Mouse (Mus musculus) cerebellum, postnatal 14 days (tissue): ENCODE data around the gene Pla1a.

ENCODE experiments used
- DNase-seq, 2 experiments: peaks; one replicate each; pipeline ENCODE4 v3.0.0; 2021; ENCODE audit warnings: mixed read lengths in 2 of 2

Pla1a gene

GRCm38 (mm10) chr16:38432498-38433425 is at the start of gene Pla1a:
TSS of gene Pla1a (minus strand) at chr16:38433145.
- no peak for DNase-seq

DNA sequence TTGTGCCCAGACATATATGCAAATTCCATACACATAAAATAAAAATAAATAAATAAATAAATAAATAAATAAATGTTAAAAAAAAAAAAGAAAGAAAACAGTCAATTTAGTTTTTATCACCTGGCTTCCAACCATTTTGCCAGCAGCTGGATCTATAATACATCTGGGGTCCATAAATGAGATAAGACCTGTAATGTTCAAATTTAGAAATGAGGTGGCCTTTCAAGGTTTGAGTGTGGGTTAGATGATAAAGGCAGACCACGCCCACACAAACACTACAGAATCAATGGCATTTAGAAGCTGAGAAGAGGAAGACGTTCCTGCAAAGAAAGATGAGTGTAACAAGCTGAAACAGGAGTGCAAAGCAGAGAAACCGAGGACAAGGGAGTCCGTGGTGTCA is 48.4 kb upstream of the Pla1a start:
- no peak for DNase-seq

DNA sequence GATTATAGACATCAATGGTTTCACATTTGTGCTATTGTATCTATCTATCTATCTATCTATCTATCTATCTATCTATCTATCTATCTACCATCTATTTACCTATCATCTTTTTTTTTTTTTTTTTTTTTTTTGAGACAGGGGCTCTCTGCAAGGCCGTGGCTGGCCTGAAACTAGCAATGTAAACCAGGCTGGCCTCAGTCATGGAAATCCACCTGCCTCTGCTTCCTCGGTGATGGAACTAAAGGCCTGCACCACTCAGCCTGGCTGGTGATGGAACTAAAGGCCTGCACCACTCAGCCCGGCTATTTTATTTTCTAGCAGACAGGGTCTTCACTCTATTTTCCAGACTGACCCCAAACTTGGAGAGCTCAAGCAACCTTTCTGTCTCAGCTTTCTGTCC is 45.4 kb upstream of the Pla1a start:
- DNase-seq, result no peak

GRCm38 (mm10) chr16:38477241-38477608 is 44.3 kb upstream of the Pla1a start:
- DNase-seq, result peak in 1 of 2 experiments; percentile 19

DNA sequence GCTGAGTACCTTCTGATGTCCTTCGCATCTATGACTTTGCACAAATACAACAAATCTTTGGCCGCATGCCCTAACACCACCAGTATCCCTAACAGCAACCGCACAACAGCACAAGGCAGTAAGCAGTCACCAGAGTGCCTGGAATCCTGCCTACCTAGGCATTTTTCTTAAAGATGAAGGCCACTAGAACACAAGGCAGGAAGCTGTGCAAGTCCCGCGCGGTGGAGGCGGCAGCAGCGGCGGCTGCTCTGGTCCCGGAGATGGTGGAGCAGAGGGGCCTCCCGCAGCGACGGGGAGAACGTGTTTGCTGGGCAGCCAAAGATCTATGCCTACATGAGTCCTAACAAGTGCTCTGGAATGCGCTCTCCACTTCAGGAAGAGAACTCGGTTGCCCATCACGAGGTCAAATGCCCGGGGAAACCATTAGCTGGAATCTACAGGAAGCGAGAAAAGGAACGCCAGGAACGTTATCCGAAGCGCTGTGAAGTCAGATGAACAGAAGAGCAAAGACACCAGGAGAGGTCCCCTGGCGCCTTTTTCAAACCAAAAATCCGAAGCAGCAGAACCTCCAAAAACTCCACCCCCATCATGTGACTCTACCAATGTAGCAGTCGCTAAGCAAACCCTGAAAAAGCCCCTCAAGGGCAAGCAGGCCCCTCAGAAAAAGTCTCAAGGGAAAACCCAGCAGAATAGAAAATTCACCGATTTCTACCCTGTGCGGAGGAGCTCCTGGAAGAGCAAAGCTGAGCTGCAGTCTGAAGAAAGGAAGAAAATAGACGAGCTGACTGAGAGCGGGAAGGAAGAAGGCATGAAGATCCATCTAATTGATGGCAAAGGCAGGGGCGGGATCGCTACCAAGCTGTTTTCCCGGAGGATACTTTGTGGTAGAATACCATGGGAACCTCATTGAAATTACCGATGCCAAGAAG is 43.6 kb upstream of the Pla1a start:
- DNase-seq, result peak; percentile 45 to 56

DNA sequence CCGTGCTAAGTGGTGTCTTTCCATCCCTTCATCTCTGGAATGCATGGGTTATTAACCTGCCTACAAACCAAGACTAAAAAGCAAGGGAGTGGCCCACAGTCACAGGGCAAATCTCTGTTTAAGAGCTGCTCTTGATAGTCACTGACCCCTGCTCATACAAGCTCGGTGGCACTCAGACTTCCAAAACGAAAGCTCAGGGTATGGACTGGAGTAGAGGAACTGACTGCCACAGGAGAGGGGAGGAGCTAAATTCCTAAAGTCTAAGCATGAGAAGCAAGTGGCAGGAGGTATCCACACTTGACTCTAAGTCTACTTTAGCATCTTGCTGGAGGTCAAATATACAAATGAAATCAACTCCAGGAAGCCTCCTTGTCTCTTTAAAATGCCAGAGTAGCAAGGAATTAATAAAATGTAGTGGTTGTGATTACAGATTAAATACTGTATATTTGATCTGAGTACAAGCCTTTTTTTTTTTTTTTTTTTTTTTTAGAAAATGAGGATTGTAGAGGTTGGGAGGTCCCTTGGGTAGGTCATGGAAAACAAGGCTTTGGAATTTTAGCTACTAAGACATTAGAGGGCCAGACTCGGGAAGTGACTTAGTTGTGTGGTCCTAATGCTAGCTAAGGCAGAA is 42.9 kb upstream of the Pla1a start:
- no peak for DNase-seq

DNA sequence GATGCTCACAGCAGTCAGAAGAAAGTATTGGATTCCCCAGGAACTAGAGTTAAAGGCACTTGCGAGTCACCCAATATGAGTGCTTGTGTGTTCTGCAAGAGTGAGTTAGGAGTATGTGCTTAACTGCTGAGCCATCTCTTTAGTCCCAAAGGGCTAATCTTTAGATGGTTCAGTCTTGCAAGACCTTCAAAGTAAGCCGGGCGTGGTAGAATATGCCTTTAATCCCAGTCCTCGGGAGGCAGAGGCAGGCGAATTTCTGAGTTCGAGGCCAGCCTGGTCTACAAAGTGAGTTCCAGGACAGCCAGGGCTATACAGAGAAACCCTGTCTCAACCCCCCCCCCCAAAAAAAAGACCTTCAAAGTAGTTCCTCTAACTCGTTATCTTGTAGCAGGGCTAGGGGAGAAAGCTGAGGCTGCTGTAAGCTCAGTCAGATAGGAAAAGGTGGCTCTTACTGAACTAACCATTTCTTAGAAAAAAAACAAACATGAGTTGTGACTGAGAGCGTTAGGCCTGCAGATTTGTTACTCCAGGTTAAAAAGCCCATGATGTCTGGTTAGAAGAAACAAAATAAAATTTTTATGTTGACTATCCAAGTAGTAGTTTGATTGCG is 41.8 kb upstream of the Pla1a start:
- DNase-seq, result no peak

GRCm38 (mm10) chr16:38473661-38474060 is 40.7 kb upstream of the Pla1a start:
- no peak for DNase-seq

GRCm38 (mm10) chr16:38472507-38472873 is 39.5 kb upstream of the Pla1a start:
- DNase-seq, result no peak

DNA sequence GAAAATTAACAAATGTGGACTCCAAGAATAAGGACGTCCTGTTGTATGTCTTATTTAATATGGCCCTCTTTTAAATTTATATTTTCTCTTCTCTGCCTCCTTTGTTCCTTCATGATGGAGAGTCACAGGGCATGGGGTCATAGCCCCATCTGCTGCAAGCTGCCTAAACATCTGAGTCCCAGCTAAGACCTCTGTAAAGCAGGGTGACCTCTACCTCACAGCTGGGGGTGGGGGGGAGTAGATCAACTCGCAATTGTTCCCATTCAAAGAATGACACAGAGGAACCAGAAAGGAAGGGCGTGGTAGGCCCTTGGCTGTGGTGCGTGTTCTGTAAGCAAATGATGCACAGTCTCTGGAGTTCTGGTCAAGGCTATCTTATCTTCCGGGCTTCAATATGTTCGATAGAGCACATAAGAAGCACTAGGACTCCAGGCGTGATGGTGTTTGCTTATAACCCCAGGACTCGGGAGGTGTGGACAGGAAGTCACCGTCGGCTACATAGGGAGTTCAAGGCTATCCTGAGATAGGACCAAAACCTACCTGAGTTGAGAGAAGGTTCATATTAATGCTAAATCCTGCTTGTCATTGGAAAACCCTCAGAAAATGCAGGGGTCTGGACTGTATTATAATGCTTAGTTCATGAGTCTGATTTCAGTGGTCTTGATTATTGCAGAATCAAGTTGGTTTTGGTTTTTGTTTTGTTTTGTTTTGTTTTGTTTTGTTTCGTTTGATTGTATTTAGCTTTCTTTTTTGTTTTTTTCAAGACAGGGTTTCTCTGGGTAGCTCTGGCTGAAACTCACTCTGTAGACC is 39.0 kb upstream of the Pla1a start:
- no peak for DNase-seq

- no peak for DNase-seq
Observed at GRCm38 (mm10) chr16:38469437-38469836, 36.5 kb upstream of the Pla1a start.

DNA sequence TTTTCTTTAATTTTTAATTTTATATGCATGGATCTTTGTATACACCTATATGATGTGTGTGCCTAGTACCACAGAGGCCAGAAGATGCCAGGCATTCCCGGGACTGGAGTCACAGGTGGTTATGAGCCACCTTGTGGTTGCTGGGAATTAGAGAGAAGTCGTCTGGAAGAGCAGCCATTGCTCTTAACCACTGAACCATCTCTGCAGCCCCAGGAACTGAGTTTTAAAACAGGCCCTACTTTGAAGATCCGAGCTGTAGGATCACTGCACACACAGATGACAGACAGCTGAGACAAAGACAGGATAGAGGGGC is 35.7 kb upstream of the Pla1a start:
- DNase-seq, result no peak

DNA sequence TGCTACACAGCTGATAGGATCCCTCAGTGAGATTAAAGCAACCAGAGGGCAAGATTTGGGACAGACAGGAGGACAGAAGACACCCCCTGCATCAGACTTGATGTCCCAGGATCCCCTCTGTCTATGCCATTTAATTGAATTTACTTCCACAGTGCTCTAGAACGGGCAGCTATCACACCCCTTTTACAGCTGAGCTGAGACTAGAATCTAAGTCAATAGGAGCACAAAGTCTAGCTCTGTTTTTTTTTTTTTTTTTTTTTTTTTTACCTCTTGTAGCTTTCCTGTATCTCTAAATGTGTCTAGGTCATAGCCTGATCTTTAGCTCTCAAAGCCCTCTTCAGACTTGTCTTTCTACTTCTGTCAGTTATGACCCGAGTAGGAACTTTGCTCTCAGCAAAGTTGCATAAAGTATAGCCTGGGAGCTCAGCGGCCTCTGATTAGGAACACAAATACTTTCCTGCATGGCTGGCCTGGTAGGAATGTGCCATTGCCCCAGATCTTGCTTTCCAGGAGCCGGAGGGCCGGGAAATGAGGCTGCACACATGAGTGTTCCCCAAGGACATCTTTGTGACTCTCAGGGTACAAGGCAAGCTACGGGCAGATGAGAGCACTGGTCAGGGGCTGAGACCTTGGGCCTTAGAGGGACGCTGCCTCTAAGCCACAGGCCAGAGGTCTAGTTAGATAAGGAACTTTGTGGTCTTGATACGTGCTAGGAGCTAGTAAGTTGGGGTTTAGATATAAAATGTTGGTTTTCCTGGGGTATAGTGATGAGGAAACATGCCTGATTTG is 35.2 kb upstream of the Pla1a start:
- DNase-seq, result no peak

DNA sequence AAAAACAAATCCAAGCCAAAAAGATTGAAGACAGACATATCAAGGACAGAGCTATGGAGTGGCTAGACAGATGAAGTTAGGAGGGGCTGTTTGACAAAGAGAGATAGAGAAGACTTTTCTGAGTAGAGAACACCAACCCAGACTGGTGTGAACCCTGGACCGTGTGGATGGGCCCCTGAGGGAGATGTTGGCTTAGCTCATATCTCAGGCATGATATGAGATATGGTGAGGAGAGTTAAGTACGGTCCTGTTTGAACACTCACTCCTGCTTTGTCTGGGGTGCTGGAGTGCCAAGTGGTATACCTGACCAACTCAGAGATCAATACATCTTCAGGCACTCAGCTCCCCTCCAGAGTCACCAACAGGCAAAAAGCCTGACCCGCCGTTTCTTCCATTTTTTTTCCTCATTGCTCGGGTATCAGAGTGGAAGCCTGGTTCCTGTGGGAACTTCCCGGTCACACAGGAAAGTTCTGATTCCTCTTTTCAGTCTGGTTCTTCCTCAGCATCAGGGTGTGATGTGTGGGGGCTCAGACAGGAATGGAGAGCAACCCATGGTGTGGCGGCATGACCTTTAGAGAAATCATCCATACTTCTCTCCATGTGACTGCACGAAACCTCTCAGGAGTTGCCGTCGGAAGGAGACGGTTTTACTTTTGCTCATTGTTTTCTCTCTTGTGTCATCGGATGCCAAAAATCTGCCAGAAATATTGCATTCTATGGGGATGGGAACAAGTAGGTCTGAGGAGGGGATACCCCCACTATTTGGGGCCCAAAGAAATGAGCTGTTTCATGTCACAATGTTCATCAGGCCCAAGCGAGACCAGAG is 34.4 kb upstream of the Pla1a start:
- DNase-seq, result no peak

DNA sequence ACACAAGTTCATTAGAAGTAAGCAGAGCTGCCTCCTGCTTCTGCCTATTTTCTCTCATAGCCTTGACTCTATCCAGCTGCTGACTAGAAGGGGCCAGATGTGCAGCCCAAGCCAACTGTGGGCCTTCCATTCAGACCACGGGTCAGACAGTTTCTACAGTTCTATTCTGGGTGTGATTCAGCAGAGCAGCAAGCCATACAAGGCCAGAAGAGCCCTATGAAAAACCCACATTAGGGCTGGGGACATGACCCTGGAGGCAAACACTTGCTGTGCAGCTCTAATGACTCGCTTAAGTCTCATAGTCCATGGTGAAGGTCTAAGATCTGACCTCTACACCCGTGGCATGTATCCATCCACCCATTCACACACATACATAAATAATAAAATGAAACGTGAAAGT is 33.1 kb upstream of the Pla1a start:
- DNase-seq, result no peak

DNA sequence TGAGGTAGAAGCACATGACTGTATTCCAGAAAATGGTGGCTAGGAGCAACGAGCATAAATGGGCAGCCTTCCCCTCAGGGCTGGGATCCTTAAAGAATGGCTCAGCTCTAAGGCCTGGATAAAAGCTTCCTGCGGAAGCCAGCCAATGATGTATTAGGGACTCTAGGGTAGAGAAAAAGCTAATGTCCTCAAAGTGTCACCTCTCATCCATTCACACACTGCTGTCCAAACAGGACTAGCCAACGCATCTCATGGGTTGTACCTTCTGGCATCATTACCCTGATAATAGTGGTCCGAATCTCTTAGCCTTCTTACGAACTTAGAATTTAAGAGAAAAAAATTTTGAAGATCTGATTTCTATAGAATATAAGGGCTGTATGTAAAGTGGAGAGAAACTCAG is 30.4 kb upstream of the Pla1a start:
- no peak for DNase-seq

DNA sequence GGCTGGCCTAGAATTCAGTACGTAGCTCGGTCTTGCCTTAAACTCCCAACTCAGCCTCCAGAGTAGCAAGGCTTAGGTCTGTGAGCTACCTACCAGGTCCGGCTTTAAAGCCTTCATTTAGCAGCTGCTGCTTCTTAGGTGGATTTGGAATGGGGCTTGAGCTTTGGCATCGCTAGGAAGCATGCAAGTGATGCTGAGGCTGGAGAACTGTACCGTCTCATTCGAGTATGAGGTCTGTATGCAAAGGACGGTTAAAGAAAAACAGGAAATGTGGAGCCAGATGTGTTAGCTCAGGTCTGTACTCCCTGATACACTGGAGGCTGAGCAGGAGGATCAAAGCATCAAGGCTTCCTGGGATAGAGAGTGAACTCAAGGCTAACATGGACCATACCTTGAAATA is 29.2 kb upstream of the Pla1a start:
- no peak for DNase-seq

DNA sequence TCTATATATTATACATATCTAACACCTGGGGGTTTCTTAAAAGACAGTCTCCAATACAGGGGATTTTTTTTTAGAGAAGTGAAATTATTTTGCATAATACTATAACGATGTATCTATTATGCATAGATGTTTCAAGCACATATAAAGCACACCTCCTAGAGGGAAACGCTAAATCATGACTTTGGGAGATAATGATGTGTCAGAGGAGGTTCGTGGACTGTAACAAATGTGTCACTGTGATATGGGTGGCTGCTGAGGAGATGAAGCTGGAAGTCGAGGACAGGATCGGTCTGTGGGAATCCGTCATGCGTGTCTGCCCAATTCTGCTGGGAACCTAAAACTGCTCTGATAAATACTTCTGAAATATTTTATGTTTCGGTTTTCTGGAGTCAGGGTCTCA is 28.8 kb upstream of the Pla1a start:
- DNase-seq, result no peak

- no peak for DNase-seq
Observed at GRCm38 (mm10) chr16:38459990-38460389, 27.0 kb upstream of the Pla1a start.

DNA sequence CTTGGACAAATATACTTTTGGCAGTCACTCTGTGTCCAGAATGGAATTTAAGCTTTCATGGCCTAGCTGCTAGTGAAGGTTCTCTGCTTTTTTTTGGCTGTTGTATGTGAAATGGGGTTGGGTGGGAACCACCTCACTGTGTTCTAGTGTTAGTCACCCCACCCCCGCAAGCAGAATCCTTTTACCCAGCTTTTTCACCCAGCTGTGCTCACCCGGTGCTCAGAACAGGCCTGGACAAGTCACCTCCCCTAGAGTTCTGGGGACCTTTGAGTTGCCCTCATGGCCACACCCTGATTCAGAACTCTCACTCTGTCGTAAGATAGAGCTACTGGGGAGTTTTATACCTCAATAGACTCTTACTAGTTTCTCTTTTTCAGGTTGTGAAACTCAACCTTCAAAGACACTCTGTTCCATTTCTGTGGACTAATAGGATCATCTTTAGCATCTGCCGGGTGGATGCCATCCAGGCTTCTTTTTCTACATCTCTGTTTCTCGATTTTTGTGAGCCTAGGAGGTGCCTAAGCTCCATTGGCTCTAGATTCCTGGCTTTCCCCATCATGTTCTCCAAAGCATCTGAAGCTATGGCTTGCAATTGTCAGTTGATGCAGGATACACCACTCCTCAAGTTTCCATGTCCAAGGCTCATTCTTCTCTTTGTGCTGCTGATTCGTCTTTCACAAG is 25.8 kb upstream of the Pla1a start:
- DNase-seq, result no peak
